Mouse (Mus musculus): ENCODE data around the gene Gosr1.

Gosr1 gene

DNA sequence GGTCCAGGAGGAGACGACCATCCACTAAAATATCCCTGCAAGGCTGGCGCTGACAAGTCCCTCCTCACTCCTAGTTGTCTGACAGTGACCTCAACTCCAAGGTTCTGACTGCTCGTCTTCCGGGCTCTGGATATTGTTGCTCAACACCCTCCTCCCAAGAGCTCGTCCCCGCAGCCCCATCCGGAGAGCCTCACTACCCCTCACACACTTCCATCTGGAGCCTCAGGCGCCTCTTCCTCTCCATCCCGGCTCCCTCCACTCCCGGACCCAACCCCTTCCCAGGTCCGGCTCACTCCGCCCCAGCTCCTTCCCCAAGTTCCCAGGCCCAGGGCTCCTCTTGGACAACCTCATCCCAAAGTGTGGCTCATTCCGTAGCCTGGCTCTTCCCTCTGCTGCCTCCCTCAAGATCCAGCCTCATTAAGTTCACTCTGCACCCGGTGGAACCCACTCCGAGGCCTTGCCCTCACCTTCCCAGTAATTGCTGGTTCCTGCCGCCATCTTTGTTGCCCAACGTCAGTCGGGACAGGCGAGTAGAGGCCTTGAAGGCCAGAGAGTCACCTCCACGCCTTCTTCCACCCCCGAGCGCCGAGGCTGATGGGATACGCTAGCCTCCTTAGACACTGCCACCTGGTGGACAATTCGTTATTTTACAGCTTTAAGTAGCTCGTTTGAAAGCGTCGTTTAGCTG lies at the start of gene Gosr1:
Gene Gosr1 (minus strand): TSS at position 527 of the 688 bp plus-strand sequence.
- in situ Hi-C loops (cut with MboI, MseI) = no loop called here

DNA sequence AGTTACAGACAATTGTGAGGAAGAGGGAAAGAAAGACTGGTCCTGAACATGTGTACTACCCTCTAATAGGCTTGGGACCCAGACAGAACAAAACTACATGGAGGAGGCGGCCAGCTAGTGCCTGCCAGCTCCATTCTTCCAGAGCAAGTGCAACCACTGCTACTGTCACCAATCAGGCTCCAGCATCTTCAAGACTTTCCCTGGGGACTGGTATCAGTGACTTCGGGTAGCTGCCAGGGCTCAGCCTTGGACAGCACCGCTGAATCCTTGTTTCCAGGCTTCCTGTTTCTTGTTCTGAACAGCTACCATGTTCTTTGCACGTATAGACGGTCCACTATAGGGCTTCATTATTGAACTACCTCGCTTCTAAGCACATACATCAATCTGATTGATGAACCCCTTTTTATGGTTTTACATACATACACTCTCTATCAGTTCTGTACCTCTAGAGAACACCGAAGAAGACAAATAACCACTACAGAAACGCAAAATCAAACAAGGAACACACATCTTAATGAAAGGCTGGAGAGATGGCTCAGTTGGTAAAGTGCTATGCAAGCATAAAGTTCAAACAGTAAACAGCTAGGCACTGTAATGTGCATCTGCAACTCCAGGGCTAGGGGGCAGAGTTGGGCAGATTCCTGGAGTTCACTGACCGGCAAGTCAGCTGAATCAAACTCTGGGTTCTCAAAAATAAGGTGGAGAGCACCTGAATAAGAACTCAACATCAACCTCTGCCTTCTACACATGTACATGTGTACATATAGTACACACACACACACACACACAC lies 47.5 kb upstream of the Gosr1 start:
- in situ Hi-C loops (cut with MboI, MseI) = loop anchor here (25.0 kb wide), 1 partner anchor 1849 kb away; no protein-coding TSS in a partner anchor

DNA sequence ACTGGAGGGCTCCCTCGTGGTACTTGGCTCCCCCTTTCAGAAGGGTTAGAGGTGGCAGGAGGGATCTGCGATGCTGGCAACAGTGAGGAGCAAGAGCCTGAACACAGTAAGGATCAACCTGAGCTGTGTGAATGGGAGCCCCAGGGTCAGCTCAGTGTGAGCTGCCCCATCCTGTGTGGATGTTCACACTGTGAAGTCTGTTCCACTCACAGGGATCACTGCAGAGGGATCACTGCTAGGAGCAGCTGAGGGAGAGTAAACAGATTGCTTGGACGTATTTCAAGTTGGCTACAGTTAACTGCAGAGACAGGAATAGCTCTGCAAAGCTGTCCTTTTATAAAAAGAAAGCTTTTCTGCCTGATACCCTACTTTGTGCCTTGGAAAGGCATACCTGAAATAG lies 46.1 kb upstream of the Gosr1 start:
- in situ Hi-C loops (cut with MboI, MseI) = loop anchor here (25.0 kb wide), 1 partner anchor 1847 kb away; no protein-coding TSS in a partner anchor

DNA sequence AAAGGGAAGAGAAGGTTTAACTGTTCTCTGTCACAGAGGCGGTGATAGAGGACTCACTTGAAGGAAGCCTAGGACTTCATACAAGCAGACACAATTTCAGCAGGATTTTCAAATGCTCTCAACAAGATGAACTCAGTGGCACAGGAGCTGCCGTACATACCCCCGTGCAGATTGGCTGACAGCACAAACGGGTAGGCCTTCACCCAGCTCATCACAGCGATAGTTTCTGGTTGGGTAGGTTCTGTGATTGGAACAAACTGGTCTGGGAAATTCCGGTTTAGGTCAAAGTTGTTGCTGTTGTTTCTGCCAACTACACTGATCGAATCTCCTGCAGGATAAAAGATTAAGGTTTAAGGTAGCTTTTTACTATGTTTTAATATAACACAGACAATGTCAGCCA lies 45.2 kb upstream of the Gosr1 start:
- in situ Hi-C loops (cut with MboI, MseI) = loop anchor here (25.0 kb wide), 1 partner anchor 1846 kb away; no protein-coding TSS in a partner anchor

DNA sequence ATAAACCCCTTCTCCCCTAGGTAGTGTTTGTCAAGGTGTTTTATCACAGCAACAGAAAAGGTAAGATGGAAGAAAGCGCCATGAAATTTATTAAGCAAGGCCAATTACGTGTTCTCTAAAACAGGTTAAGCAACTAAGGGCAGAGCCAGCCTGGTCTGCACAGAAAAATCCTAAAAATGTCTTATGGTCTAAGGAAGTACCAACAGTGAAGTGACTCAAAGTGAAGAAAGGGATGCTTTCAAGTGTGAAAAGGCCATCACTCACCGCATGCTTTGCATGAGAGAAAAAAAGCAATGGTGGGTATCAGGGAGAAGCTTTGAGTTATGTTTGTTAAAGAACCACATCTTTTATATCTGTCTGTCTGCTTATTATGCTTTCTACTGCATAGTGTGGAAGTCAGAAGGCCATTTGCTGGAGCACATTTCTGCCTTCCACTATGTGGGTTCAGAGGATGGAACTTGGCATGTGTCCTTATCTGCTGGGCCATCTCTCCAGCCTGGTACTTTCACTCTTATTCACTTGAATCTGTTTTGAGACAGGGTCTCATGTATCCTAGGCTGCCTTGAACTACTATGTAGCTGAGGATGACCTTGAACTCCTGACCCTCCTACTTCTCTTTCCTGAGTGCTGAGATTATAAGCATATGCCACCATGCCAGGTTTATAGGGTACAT lies 43.8 kb upstream of the Gosr1 start:
- in situ Hi-C loops (cut with MboI, MseI) = loop anchor here (25.0 kb wide), 1 partner anchor 1845 kb away; no protein-coding TSS in a partner anchor

DNA sequence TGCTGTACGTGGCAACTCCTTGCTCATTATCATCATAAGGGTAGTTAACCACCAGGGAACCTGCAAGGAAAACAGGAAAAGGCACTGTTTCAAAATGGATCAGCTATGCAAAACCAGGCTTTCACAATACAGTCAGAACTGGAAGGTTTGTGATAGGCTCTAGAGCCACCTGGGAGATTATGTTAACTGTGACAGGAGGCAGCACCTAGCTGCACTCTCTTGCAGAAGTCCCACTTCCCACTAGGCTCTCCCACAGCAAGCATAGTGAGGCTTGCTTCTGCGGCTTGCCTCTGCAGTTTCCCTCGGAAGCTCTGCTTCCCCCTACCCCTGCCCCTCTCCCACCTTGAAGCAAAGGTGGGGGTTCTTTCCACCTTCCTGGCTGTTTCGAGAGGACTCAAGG lies 42.6 kb upstream of the Gosr1 start:
- in situ Hi-C loops (cut with MboI, MseI) = loop anchor here (25.0 kb wide), 1 partner anchor 1844 kb away; no protein-coding TSS in a partner anchor

DNA sequence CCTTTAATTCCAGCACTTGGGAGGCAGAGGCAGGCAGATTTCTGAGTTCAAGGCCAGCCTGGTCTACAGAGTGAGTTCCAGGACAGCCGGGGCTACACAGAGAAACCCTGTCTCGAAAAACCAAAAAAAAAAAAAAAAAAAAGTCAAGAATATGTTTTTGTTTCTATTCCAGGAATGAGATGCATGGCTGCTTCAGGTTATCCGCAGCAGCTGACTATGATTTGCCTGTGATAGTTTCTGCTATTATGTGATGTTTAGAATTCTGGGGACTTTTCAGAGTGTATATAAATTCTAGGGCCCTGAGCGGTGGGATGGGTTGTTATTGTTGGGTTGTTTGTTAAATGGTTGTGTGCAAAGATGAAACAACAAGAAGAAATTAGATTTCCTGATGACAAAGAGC lies 41.7 kb upstream of the Gosr1 start:
- in situ Hi-C loops (cut with MboI, MseI) = loop anchor here (25.0 kb wide), 1 partner anchor 1843 kb away; no protein-coding TSS in a partner anchor

DNA sequence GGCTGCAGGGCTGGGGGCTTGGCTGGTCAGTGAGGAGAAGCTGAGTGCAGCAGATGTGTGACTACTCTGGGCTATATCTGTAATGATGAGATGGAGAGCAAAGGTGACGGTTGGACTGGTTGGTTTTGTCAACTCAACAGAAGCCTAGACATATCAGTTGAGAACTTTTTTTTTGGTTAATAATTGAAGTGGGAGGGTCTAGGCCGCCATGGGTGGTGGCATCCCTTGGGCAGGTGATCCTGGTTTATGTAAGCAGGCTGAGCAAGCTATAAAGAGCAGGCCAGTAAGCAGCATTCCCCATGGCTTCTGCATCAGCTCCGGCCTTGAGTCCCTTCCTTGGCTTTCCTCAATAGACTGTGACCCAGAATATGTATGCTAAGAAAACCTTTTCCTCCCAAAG lies 39.9 kb upstream of the Gosr1 start:
- in situ Hi-C loops (cut with MboI, MseI) = loop anchor here (25.0 kb wide), 1 partner anchor 1841 kb away; no protein-coding TSS in a partner anchor

DNA sequence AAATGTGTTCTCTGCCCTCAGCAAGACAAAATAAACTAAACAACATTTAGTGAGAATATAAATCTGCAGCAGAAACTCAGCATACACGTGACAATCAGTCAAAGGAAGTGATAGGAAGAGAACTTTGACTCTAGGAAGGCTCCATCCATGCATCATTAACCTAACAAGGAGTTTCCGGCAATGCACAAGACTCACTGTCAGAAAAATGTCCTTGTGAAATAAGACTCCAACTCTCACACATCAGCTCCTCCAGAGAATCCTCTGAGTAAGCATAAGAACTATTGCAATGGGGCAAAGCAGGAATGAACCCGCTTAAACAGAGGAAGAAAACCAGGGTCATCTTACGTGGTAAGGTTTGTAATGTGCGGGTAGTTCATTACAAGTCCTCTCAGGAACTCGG lies 33.9 kb upstream of the Gosr1 start:
- in situ Hi-C loops (cut with MboI, MseI) = no loop called here

DNA sequence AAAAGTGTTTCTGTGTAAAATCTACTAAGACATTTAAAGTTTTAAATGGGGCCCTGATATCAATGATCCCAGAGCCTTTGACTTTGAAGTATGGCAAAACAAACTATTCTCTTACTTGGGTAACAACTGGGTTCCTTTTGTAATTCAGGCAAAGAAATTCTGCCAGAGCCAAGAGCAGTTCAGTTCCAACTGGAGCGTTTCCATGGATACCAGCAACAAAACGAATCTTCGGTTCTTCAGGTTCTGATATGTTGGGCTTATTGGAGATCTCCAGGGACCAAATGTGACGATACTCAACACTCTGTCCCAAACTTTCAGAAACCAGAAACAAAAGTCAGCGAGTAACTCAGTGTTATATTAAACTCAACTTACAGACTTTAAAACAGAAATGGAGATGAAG lies 31.9 kb upstream of the Gosr1 start:
- in situ Hi-C loops (cut with MboI, MseI) = no loop called here

DNA sequence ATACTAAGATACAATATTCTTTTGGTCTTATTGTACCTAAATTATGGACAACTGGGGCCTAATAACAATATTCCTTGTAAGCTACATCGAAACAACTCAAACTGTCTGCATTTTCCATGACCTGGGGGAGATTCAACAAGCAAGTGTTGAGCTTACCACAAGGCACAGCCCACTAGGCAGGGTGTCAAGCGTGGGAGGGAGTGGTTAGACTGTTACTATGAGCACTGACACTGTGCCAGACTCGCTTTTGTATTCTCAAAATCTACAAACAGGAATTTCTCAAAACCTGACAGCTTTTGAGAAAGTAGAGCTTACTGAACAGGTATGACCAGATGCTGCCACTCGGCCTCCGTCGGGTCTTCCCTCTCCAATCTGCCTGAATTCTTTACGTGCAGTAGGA lies 28.0 kb upstream of the Gosr1 start:
- in situ Hi-C loops (cut with MboI, MseI) = no loop called here

DNA sequence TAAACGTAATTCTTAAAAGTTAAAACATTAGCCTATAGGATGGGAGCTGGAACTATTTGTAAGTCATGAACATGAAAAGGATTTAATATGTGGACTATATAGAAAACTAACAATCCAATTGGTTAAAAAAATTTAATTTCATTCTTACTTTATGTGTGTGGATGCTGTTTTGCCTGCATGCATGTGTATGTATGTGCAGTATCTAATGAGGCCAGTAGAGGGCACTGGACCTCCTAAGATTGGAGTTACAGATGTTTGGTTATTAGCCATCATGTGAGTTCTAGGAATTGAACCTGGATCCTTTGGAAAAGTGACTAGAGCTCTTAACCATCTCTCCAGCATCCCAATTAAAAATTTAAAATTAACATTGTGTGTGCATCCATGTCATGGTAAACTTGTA lies 25.9 kb upstream of the Gosr1 start:
- in situ Hi-C loops (cut with MboI, MseI) = loop anchor here (5.0 kb wide), 1 partner anchor 108 kb away; no protein-coding TSS in a partner anchor

DNA sequence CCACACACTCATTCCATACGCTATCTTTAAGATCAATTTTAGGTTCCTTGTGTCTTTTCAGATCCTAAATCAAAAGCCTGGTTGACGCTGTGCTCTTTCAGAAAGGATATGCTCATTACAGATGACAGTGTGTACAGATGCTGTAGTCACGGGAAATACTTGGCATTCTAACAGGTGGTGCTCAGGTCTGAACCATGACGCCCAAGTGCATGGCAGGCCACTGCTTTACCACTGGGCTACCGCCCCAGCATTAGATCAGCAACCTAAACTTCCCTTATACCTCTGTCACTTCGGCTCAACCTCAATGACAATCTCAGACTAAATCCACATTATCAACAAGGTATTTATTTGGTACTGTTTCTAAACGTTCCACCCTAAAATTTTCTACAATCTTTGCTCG lies 12.2 kb upstream of the Gosr1 start:
- in situ Hi-C loops (cut with MboI, MseI) = no loop called here

DNA sequence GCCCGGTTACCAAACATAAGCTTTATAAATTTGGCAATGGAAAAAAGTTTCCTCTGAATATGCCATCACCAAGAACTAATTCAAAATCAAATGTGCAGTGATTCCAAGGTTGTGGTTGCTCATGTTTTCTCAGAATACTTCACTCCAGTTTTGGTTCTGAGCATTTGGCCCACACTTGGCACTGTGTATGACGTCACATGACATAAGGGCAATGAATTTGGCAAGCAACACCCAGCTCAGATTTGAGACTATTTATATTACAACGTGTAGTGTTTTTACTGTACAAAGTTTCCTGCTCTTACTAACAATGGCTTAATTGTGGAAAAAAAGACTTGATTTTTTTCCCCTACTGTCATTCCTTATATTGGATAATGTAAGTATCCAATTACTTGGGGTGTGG lies 10.4 kb upstream of the Gosr1 start:
- in situ Hi-C loops (cut with MboI, MseI) = no loop called here

DNA sequence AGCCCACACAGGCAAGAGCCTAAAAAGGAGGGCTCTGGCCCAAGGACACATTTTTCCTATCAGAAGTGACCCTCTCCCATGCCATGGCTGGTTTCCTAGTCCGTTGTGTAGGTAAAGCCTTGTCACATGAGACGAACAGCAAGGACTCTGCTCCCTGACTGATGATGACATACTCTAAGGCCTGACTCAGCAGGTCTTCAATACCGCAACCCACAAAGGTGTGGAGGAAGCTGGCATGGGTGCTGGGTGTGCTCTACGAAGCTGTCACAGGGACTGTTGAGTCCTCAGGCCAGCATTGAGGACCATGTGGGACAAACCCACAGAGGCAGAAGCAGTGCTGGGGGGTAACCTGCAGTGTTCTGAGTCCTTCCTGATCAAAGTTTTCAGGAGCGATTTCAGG lies 7.2 kb upstream of the Gosr1 start:
- in situ Hi-C loops (cut with MboI, MseI) = no loop called here

DNA sequence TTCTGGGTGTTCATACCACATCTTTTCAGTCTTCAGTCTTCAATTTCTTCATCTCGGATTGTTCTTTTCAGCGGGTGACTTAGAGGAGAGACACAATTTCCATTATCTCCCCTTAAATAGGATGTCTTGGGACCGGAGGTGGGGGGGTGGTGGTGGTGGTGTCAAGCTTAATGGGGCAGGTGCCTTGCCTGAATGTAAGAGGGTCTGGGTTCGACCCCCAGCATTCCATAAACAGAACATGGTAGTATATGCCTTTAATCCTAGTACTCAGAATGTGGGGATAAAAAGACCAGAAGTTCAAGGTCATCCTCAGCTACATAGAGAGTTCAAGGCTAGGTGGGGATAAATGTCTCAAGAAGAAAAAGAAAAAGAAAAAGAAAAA lies 353 bp upstream of the Gosr1 start:
- in situ Hi-C loops (cut with MboI, MseI) = no loop called here

DNA sequence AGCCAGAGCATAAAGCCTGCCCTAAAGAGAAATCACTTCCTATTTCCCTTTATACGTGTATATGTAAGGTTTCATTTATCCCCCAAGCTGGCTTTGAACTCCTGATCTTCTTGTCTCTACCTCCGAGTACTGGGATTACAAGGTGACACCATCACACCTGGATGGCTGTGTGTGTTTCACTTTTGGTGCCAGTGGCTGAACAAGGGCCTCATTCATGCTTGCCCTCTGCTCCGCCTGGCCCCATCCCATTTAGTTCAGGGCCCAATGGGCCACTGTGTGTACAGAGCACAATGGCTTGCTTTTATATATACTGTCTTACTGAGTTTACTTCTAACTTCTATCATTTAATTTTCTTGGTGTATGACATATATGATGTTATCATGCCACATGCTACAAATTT lies 11.1 kb downstream of the Gosr1 start:
- in situ Hi-C loops (cut with MboI, MseI) = no loop called here

DNA sequence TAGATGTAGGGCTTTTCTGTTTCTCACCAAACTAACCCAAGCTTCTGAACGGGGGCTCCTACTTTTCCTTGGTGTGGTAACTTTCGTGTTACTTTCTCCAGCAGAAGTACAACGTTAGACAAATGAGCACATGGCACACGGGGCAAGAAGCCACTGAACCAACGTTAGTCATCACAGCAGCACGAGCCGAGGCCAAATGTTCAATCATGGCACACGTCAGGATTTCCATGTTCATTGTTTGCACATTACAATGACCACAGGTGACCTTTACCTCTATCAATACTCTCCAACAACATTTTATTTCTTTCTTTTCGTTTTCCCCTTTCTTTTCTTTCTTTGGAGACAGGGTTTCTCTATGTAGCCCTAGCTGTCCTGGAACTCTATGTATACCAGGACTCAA lies 14.6 kb downstream of the Gosr1 start:
- in situ Hi-C loops (cut with MboI, MseI) = no loop called here

DNA sequence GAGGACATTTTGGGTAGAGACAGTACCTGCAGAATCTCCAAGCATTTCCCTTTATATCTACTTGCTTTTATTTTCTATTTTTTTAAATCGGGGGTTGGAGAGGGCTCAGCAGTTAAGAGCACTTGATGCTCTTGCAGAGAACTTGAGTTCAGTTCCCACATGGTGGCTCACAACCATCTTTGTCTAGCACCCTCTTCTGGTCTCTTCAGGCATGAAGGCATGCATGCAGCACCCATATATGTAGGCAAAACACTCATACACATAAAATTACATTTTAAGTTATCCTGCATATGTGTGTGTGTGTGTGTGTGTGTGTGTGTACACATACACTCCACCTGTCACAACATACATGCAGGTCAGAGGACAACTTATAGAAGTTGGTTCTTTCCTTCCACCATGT lies 17.5 kb downstream of the Gosr1 start:
- in situ Hi-C loops (cut with MboI, MseI) = no loop called here

DNA sequence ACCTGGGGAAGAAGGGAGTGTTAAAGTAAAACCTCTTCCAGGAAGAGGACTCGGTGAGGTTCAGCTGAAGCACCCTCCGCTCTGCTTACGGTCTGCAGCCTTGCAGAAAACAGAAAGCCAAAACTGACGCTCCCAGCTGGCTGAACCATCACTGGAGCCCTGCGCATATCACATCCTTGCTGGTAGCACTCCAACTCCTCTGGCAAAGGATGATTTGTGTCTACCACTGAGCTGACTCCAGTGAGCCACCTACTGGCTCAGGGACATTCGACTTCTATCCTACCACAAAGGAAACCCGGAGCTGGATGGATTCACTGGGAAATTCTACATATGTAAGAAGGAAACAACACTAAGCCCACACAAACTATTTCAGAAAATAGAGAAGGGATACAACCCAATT lies 18.8 kb downstream of the Gosr1 start:
- in situ Hi-C loops (cut with MboI, MseI) = no loop called here

DNA sequence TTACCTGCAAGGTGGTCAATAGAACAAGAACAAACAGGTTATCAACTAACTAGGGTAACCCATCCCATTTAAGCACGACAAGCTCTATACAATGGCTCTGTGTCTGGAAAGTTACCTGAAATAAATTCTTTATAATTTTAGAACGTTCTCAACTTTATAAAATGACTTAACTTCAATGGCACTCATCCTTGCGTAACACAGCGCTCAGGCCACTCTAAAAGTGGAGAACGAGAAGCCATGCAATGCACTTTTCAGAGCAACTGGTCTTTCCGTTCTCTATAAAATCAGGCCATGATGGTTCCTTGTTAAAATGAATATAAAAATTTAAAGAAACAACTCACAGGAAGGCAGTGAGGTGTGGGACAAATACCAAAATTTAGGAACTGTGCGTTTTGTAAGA lies 20.9 kb downstream of the Gosr1 start:
- in situ Hi-C loops (cut with MboI, MseI) = no loop called here

DNA sequence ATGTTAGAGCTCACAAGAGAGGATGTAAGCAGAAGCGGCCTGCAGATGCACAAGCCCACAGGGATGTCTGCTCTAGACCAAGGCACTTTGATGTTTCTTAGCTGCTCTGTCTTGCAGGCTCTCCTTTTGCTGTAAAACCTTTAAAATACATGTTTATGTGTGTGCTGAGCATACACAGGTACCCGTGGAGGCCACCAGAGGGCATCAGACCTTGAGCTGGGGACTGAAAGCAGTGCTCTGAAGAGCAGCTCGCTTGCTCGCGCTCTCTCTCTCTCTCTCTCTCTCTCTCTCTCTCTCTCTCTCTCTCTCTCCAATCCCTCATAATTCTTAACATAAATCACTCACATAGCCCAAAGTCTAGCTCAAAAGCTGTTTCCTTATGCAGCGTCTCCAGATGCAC lies 24.3 kb downstream of the Gosr1 start:
- in situ Hi-C loops (cut with MboI, MseI) = no loop called here

All from T-helper 1 cell (primary cell).